Mouse (Mus musculus) cortical plate, adult 2 months (tissue): ENCODE measurements around the gene Dmap1.

Experiments
- CTCF ChIP-seq: fragments of 200-500 bp; IDR thresholded peaks from 2 replicates; pipeline ENCODE4 v1.5.1; 2011; ENCODE audit warnings: mild to moderate bottlenecking, control low read depth, low read length; ENCODE audit not compliant: insufficient read depth; ENCODE audit errors: extremely low read depth
- POLR2A ChIP-seq: fragments of 200-500 bp; IDR thresholded peaks from 2 replicates; pipeline ENCODE4 v1.6.1; 2011; ENCODE audit warnings: mild to moderate bottlenecking, low read length, control low read depth; ENCODE audit not compliant: insufficient read depth; ENCODE audit errors: extremely low read depth

DNA sequence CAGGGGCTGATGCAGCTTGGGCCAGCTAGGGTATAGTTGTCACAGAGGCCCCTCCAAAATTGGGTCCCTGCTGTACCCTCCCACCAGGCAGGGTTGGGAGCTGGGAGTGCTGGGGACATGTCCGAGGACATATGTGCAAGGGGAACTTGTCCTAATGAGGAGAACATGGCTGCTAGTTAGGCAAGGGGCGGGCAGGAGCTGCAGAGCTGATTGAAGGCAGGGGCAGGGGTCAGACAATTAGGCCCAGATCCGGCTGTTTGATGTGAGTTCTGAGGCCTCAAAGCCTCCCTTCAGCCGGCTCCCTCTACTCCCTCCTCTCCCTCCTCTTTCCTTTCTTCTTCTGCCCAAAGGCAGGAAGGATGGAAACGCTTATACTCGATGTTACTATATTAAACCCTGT, 25.1 kb downstream of the Dmap1 start:
- TF ChIP-seq POLR2A (no peak), CTCF (no peak)
